Mouse (Mus musculus) ovary, postnatal 36 days (tissue): ENCODE measurements at regions not wholly inside any gene's neighbourhood (a gene's known extent, or its start where the extent isn't known, plus 50 kb on each side); places are given as distances from the start of the nearest gene placed in this dataset.
"Not testable (repeated sequence)": the region's sequence is repeated elsewhere in the genome, so short reads cannot be mapped to it uniquely, and the experiment has no call there.

Experiments
- DNase-seq: peaks from one replicate; pipeline ENCODE4 v3.0.0; 2022; ENCODE audit warnings: low spot score, mixed read lengths

GRCm38 (mm10) chr2:3864872-3865271 is 152.6 kb upstream of the Frmd4a start:
- no peak for DNase-seq

- not testable (repeated sequence) for DNase-seq
Measured at GRCm38 (mm10) chr2:3866736-3867135, 150.8 kb upstream of the Frmd4a start.

- DNase-seq = no peak
Measured at GRCm38 (mm10) chr2:3869701-3870100, 147.8 kb upstream of the Frmd4a start.

GRCm38 (mm10) chr2:3871748-3872147 is 145.8 kb upstream of the Frmd4a start:
- DNase-seq = no peak

- no peak for DNase-seq
Measured at GRCm38 (mm10) chr2:3887000-3887399, 130.5 kb upstream of the Frmd4a start.

GRCm38 (mm10) chr2:3887845-3888433 is 129.6 kb upstream of the Frmd4a start:
- no peak for DNase-seq

GRCm38 (mm10) chr2:3889381-3889780 is 128.1 kb upstream of the Frmd4a start:
- DNase-seq = no peak

- DNase-seq = no peak
Measured at GRCm38 (mm10) chr2:3890462-3890861, 127.1 kb upstream of the Frmd4a start.

GRCm38 (mm10) chr2:3907026-3907425 is 110.5 kb upstream of the Frmd4a start:
- no peak for DNase-seq

- no peak for DNase-seq
Measured at GRCm38 (mm10) chr2:3908192-3908591, 109.3 kb upstream of the Frmd4a start.

GRCm38 (mm10) chr2:3910086-3910891 is 107.2 kb upstream of the Frmd4a start:
- DNase-seq = no peak

GRCm38 (mm10) chr2:3915141-3915540 is 102.4 kb upstream of the Frmd4a start:
- no peak for DNase-seq

GRCm38 (mm10) chr2:3916365-3916764 is 101.2 kb upstream of the Frmd4a start:
- no peak for DNase-seq

GRCm38 (mm10) chr2:3918156-3918555 is 99.4 kb upstream of the Frmd4a start:
- no peak for DNase-seq

GRCm38 (mm10) chr2:3919893-3920292 is 97.6 kb upstream of the Frmd4a start:
- no peak for DNase-seq

GRCm38 (mm10) chr2:3921084-3921483 is 96.4 kb upstream of the Frmd4a start:
- DNase-seq = not testable (repeated sequence)

GRCm38 (mm10) chr2:3922739-3923138 is 94.8 kb upstream of the Frmd4a start:
- DNase-seq = no peak

GRCm38 (mm10) chr2:3924696-3925095 is 92.8 kb upstream of the Frmd4a start:
- DNase-seq = no peak

- no peak for DNase-seq
Measured at GRCm38 (mm10) chr2:3925199-3925598, 92.3 kb upstream of the Frmd4a start.

GRCm38 (mm10) chr2:3926129-3926528 is 91.4 kb upstream of the Frmd4a start:
- DNase-seq = no peak

GRCm38 (mm10) chr2:3927141-3927810 is 90.2 kb upstream of the Frmd4a start:
- no peak for DNase-seq

- no peak for DNase-seq
Measured at GRCm38 (mm10) chr2:3927853-3928252, 89.7 kb upstream of the Frmd4a start.

- DNase-seq = no peak
Measured at GRCm38 (mm10) chr2:3930650-3931049, 86.9 kb upstream of the Frmd4a start.
